Mouse (Mus musculus): ENCODE measurements at regions not wholly inside any gene's neighbourhood (a gene's known extent, or its start where the extent isn't known, plus 50 kb on each side); places are given as distances from the start of the nearest gene placed in this dataset.

- DNase-seq (ENCODE audit: low read depth): no peak
These were observed 70.9 kb downstream of the Asb1 start for GRCm38 (mm10) chr1:91611281-91611680.

- no peak for DNase-seq (ENCODE audit: low read depth)
These were observed 71.3 kb downstream of the Asb1 start for GRCm38 (mm10) chr1:91611694-91612093.

- DNase-seq (ENCODE audit: low read depth): peak; percentile 5
These were observed 72.6 kb downstream of the Asb1 start for GRCm38 (mm10) chr1:91612912-91613311.

DNA sequence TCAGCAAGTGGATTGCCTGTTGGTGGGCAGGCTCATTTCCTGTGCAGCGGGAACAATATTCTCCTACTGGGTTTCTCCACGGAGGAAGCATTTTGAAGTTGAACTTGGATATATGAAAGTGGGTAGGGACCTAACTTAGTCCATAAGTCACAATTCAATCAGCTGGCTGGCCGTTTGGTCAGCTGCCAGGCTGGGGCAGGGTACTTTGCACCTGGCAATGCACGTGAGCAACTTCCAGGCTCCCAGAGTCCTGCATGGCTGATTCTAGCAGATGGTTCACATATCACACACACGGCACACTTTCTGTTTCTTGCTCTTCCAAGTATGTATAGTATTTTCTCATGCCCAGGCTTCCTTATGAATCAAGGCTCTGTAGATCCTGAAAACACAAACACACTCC lies 75.1 kb downstream of the Asb1 start:
- DNase-seq (ENCODE audit: low read depth): no peak

DNA sequence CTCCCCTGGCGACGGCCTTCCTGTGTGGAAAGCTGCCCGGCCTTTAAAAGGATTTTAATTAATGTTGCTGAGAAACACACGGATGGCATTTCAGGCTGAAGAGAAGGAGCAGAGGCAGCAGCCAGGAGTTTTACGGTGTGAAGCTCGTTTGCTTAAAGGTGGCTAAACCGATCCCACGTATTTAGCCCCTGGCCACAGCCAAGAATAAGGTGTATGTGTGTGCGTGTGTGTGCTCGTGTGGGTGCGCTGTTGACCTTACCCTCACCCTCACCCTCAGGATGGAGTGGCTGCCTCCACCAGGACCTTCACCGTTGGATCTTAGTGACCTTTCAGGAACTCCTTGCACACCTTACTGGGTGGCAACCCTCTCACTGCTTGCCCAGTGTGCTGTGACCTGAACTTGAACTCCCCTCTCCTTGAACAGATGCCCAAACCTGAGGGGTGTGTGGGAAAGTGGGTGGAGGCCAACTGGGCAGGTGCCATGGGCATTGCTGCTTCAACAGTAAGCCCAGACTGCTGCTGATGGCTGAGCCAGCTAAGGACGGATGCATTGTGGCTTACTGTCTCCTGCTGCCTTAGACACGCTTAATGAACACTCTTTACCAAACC lies 78.3 kb downstream of the Asb1 start:
- DNase-seq (ENCODE audit: low read depth): no peak

DNA sequence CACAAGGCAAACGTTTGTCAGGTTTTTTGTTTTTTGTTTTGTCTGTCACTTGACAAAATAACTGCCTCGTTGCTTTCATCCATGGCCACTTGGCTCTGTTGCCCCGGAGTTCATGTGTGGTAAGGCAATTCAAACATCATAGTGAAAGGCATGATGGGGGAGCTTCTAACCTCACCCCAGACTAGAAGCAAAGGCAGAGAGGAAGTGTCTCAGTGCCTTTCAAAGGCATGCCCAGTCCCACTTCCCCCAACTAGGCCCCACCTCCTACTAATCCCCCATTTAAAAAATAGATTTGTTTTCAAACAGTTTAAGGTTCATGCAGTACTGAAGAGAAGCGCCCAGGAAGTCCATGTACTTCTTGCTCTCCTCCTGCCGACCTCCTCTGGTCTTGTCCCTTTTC lies 80.8 kb downstream of the Asb1 start:
- no peak for DNase-seq (ENCODE audit: low read depth)

DNA sequence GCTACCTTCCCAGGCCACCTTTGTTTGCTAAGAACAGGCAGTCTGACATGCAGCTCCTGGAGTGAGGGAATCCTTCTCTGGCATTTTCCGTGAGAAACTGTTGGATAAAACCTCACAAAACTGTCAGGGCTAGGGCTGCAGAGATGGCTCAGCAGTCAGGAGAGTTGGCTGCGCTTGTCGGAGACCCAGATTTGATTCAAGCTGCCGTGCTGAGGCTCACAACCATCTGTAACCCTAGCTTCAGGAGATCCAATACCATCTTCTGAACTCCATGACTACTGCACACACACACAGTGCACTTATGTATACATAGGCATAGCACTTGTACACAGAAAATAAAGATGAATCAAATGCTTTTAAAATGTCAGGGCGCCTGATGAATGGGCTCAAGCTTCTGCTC lies 82.5 kb downstream of the Asb1 start:
- no peak for DNase-seq (ENCODE audit: low read depth)

- no peak for DNase-seq (ENCODE audit: low read depth)
These were observed 83.7 kb downstream of the Asb1 start for GRCm38 (mm10) chr1:91624028-91624427.

GRCm38 (mm10) chr1:91624531-91625300 lies 84.4 kb downstream of the Asb1 start:
- DNase-seq (ENCODE audit: low read depth): no peak

GRCm38 (mm10) chr1:91626090-91626489 lies 85.7 kb downstream of the Asb1 start:
- DNase-seq (ENCODE audit: low read depth): no peak

- DNase-seq (ENCODE audit: low read depth): no peak
These were observed 89.9 kb downstream of the Asb1 start for GRCm38 (mm10) chr1:91630206-91630605.

DNA sequence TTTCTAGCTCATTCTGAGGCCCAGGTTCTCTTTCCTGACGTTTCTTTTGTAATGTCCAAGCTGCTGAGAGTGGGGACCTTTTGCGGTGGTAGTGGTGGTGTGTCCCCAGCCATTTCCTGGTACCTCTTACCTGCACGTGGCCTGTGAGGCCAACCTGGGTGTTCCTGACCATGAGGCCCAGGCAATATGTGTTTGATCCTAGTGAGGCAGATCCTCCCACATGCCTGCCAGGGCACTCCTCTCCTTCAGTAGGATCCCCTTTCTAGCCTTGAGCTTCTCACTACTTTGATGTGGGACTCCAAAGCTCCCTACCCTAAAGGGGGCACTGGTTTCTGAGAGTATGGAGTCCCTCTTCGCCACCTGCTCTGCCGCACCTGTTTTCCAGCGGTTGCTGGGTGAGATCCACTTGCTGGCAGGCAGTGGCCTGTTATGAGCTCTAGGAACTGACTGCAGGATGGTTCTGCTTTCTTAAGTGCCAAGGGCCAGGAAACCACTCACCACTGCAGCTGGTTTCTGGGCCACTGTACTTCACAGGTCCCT lies 90.6 kb downstream of the Asb1 start:
- DNase-seq (ENCODE audit: low read depth): no peak

GRCm38 (mm10) chr1:91632906-91633493 lies 92.7 kb downstream of the Asb1 start:
- DNase-seq (ENCODE audit: low read depth): no peak

- DNase-seq (ENCODE audit: low read depth): no peak
These were observed 96.2 kb downstream of the Asb1 start for GRCm38 (mm10) chr1:91636571-91636970.

DNA sequence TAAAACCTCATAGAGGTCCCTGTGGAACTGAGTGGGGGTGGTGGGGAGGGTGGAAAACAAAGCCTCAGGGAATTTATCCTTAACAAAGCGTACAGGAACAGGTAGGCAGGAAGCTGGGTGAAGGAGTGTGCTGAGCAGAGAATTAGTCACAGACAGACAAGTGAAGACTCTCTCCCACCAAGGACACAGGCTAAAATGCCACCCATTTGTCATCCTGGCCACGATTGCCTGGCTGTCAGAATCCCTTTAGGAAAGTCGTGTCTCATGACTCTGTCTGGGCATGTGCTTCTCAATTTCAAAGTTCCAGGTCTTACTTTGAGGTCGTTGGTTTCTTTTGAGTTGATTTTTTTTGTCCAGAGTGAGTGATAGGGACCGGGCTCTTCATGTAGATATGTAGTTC lies 100.2 kb downstream of the Asb1 start:
- no peak for DNase-seq (ENCODE audit: low read depth)

DNA sequence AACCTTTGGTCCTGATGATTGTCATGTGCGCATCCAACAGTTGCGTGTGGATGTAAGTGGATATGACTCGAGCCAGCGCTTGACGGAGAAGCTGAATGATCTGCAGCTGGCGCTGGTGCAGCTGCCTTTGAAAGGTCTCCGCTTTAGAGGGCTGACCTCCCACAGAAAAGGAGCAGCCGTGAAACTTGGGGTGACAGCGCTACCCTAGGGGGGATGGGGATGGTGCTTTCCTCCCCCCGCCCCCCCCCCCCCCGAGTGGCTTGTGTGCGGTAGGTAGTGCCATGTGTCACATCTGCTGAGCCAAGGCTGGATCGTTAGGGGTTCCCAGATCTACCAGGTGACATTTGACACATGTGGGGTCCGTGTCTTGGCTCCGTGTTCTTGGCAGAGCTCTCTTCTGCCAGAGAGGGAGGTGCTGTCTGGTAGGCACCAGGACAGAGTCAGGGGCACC lies 118.7 kb downstream of the Asb1 start:
- no peak for DNase-seq (ENCODE audit: low read depth)

DNA sequence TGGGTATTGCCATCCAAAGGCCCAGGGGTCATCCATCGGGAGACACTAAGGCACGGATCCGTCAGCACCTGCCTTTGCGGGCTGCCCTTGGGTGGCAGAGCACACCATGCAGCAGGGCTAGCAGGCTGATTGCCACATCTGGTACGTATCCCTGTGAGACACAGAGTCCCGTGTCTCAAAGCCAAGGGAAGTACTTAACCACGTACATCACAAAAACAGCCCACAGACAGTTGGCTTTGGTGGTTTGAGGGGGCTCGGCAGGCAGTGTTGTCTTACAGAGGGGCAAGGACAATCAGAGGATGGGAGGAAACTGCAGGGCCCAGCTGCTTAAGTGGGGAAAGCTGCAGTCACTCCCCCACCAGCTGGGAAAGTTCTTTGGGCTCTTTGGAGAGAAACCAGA lies 119.1 kb downstream of the Asb1 start:
- no peak for DNase-seq (ENCODE audit: low read depth)

GRCm38 (mm10) chr1:91663289-91663688 lies 122.9 kb downstream of the Asb1 start:
- no peak for DNase-seq (ENCODE audit: low read depth)

DNA sequence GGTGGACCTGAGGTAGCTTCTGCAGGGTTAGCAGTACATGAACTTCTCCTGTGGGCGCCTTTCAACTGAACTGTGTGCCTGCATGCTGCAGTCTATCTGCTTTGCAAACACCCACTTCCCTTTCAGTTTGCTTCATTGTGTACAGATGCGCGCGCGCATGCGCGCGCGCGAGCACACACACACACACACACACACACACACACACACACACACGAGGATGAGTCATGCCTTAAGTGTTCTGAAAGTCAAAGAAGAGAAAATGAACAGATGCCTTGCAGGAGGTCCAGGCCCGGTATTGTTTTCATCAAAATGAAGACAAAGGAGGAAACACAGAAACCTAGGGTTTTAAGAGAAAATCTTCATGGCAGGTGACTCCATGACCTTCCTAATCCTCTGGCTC lies 124.3 kb downstream of the Asb1 start:
- DNase-seq (ENCODE audit: low read depth): peak; percentile 22

GRCm38 (mm10) chr1:91668530-91668929 lies 128.2 kb downstream of the Asb1 start:
- no peak for DNase-seq (ENCODE audit: low read depth)

DNA sequence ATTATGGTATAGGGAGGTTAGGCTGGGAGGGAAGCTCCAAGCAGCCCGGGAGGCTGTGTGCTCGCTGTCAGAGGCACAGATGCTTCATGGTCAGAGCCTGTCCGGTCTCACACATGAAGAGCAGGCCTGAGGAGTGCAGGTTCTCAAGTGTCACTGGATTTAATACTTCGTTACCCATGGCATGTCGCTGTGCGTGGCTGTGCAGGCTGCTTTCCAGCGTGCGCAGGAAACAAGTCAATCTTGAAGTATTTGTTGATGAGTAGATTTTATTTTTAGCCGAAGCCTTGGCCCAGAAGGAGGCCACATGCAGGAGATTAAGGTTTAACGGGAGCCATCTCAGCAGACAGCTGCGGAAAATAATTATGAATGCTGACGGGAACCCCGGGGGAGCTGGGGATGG lies 130.3 kb upstream of the Twist2 start:
- no peak for DNase-seq (ENCODE audit: low read depth)

GRCm38 (mm10) chr1:91674082-91674655 lies 127.1 kb upstream of the Twist2 start:
- peak; percentile 12 for DNase-seq (ENCODE audit: low read depth)

DNA sequence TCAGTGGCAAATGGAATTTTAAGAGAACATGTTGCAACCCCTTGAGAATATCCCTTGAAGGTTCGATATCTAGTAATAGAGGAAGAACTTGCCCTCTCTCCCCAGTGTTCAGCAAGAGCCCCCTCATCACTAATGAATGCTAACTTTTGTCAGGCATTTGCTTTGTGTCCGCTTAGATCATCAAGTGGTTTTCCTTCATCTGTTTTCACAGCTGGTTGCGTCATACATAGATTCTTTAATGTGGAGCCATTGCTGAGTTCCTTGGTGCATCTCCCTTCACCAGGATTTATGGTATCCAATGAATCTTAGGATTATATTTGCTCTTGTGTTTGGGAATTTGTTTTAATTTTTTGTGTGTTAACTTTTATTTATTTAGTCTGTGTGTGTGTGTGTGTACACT lies 124.2 kb upstream of the Twist2 start:
- DNase-seq (ENCODE audit: low read depth): peak; percentile 4
